Mouse (Mus musculus) cerebellum, adult (tissue): ENCODE data around the gene Rsrc2.
A peak's percentile ranks its signal among the peaks of the same experiment; 100 is the strongest.

ENCODE experiments used
- ATAC-seq: cut with Nextera tagmentation; 2 replicates; pipeline ENCODE4 v1.9.2; 2017; ENCODE audit warnings: mild to moderate bottlenecking, moderate library complexity, mixed read lengths; ENCODE audit not compliant: insufficient number of reproducible peaks, low FRiP score, low TSS enrichment

Gene Rsrc2

GRCm38 (mm10) chr5:123699198-123699597, 50.0 kb downstream of the Rsrc2 start:
- peak; percentile 64; the same call in 1 of the 2 replicates for ATAC-seq

GRCm38 (mm10) chr5:123696961-123697360, 52.3 kb downstream of the Rsrc2 start:
- ATAC-seq = no peak

- ATAC-seq = no peak
Observed at GRCm38 (mm10) chr5:123696244-123696643, 53.0 kb downstream of the Rsrc2 start.

- ATAC-seq = no peak
Observed at GRCm38 (mm10) chr5:123694468-123694867, 54.7 kb downstream of the Rsrc2 start.

GRCm38 (mm10) chr5:123684221-123685144, 64.7 kb downstream of the Rsrc2 start, which contains the start of gene Clip1:
Gene Clip1, minus strand, starts transcription at chr5:123684618.
- peak; percentile 64; the same call in 1 of the 2 replicates for ATAC-seq

GRCm38 (mm10) chr5:123683377-123684220, 65.6 kb downstream of the Rsrc2 start:
- ATAC-seq = peak; percentile 34; the same call in 1 of the 2 replicates

GRCm38 (mm10) chr5:123683043-123683376, 66.2 kb downstream of the Rsrc2 start:
- ATAC-seq = no peak

GRCm38 (mm10) chr5:123682372-123682771, 66.8 kb downstream of the Rsrc2 start:
- ATAC-seq = no peak

- ATAC-seq = peak; percentile 56; the same call in 1 of the 2 replicates
Observed at GRCm38 (mm10) chr5:123679546-123680263, 69.5 kb downstream of the Rsrc2 start.

- no peak for ATAC-seq
Observed at GRCm38 (mm10) chr5:123679106-123679505, 70.1 kb downstream of the Rsrc2 start.
